Mouse (Mus musculus): ENCODE data around the gene Gpcpd1. TPM values are rescaled to one million over a fixed set of nuclear protein-coding genes. Genes with fewer than 3 reads are reported as not detected.

The Gpcpd1 gene
- polyA plus RNA-seq, 1 experiment from 2014 or later: 42.1 TPM

DNA sequence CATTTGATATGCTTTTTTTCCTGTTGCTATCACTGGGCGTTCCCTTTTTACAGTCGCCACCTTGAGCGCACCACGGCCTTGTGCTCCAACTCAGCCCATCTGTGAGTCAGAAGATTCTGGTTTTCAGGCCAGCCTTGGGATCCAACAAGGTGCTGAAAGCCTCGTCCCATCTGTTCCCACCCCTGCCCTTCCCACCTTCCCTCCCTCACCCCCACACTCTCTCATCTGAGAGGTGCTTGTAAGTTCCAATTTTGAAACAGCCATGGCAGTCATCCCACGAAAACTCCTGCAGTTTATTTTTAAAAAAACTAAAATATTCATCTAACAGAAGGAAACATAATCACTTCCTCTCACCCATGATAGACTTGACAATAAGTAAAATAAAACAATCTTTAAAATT lies 80.0 kb downstream of the Gpcpd1 start:
- H3K4me1 ChIP-seq (replicated peaks): peaks cover 7% of the 10 kb centered on the region; the same call in 1 of the 2 replicates
- ATAC-seq (ENCODE audit: insufficient number of reproducible peaks, low FRiP score): no peak
- no peak overlapping the region for H3K9ac ChIP-seq
- no peaks in the 10 kb centered on the region for H3K27me3 ChIP-seq (replicated peaks)
- H3K9me3 ChIP-seq (replicated peaks): no peaks in the 10 kb centered on the region
- 29% methylated on average over 6 of the region's 6 CpGs for WGBS
- no peaks in the 10 kb centered on the region for H3K36me3 ChIP-seq
- peak overlapping the region; percentile 42 for H3K4me2 ChIP-seq
- no peak overlapping the region for H3K4me3 ChIP-seq
- no peak overlapping the region for H3K27ac ChIP-seq (ENCODE audit: poor library complexity, severe bottlenecking)

DNA sequence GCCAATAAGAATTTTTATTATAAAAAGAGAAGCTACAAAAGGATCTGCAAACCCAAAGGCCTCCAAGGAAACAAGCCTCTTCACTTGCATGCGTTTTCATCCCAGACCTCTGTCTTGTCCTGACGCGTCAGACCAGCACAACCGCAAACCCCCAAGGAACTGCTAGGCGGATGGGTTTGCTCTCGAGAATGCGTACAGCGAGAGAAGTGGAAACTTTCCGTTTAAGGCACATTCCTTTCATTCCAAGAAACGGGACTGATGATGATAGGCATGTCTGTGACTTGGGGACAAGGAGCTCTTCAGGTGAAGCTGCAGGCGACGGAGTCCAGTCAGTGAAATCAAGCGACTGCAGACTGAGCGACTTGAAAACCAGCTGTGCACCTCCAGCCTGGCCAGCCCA lies 80.4 kb downstream of the Gpcpd1 start:
- no peak; the same call in 1 of the 2 replicates for ATAC-seq (ENCODE audit: insufficient number of reproducible peaks, low FRiP score)
- Histone ChIP-seq H3K9me3 (replicated peaks) (no peaks in the 10 kb centered on the region), H3K4me2 (peak overlapping the region; percentile 42), H3K4me3 (no peak overlapping the region), H3K4me1 (replicated peaks) (peaks cover 7% of the 10 kb centered on the region; the same call in 1 of the 2 replicates), H3K27me3 (replicated peaks) (no peaks in the 10 kb centered on the region), H3K27ac (ENCODE audit: poor library complexity, severe bottlenecking) (no peak overlapping the region), H3K36me3 (no peaks in the 10 kb centered on the region), H3K9ac (no peak overlapping the region)
- 18% methylated on average over 14 of the region's 14 CpGs for WGBS

DNA sequence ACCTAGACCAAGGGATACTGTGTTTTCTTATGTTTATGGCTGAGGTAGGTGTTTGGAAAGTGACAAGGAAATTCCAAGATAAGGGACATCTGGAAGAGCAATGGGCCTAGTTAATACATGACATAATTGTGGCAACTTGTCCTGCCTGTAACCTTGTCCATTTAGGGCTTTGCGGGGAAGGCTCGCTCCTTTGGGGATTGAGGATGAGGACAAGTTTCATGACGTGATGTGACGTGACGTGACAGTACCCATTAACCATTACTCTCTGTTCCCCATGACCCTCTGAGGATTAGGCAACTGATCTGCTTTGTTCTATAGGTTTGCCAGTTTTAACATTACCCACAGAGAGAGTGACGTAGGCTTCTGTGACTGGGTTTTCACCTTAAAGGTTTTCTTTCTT lies 81.7 kb downstream of the Gpcpd1 start:
- Histone ChIP-seq H3K36me3 (no peaks in the 10 kb centered on the region), H3K27ac (ENCODE audit: poor library complexity, severe bottlenecking) (no peak overlapping the region), H3K4me3 (no peak overlapping the region), H3K4me2 (no peak overlapping the region), H3K4me1 (replicated peaks) (peaks cover 7% of the 10 kb centered on the region; the same call in 1 of the 2 replicates), H3K9ac (no peak overlapping the region), H3K9me3 (replicated peaks) (no peaks in the 10 kb centered on the region), H3K27me3 (replicated peaks) (no peaks in the 10 kb centered on the region)
- no peak for ATAC-seq (ENCODE audit: insufficient number of reproducible peaks, low FRiP score)
- WGBS: 82% methylated on average over 6 of the region's 6 CpGs

DNA sequence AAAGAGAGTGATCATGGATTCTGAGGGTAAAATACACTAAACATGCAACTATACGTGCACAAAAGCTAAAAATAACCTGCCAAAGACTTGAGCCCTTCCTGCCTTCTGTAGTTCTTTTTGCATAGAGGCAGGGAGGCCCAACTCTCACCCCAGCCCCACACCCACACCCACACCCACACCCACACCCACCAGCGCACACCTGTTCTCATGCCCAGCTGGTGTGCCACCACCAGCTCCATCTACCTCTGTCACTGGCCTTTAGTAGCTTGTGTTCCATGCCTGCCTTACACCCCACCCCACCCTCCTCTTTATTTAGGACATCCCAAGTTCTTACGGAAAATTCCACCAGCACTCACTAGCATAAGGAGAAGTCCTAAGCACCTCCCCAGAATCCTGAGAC lies 89.2 kb downstream of the Gpcpd1 start:
- Histone ChIP-seq H3K4me2 (no peak overlapping the region), H3K27me3 (replicated peaks) (no peaks in the 10 kb centered on the region), H3K4me1 (replicated peaks) (no peaks in the 10 kb centered on the region), H3K27ac (ENCODE audit: poor library complexity, severe bottlenecking) (no peak overlapping the region), H3K4me3 (no peak overlapping the region), H3K9ac (no peak overlapping the region), H3K36me3 (no peaks in the 10 kb centered on the region), H3K9me3 (replicated peaks) (no peaks in the 10 kb centered on the region)
- no peak for ATAC-seq (ENCODE audit: insufficient number of reproducible peaks, low FRiP score)
- WGBS: 69% methylated on average over 3 of the region's 3 CpGs

DNA sequence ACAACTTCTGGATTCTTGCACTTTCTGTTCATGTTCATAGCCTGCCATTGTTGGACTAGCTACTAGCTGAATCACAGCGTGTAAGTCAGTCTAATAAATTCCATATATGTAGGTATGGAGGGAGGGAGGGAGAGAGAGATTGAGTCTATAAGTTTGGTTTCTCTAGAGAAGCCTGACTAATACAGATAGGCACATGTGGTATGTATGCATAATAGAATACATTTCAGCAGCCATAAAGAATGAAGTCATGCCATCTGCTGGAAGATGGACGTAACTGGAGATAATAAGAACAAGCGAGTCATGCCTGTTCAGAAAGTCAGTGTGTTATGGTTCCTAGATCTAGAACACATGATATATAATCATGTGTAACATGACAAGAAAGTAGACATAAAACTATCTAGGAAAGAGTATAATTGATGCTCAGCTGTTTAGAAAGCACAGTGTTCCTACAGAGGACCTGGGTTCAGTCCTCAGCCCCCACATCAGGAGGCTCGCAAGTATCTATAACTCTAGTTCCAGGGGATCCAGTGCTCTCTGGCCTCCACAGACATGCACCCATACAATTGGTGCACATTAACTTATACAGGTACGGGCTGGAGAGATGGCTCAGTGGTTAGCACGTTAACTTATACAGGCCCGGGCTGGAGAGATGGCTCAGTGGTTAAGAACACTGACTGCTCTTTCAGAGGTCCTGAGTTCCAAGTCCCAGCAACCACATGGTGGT lies 90.0 kb downstream of the Gpcpd1 start:
- H3K36me3 ChIP-seq: no peaks in the 10 kb centered on the region
- no peaks in the 10 kb centered on the region for H3K9me3 ChIP-seq (replicated peaks)
- WGBS: 81% methylated on average over 7 of the region's 7 CpGs
- no peak overlapping the region for H3K27ac ChIP-seq (ENCODE audit: poor library complexity, severe bottlenecking)
- no peaks in the 10 kb centered on the region for H3K4me1 ChIP-seq (replicated peaks)
- H3K4me3 ChIP-seq: no peak overlapping the region
- no peak overlapping the region for H3K4me2 ChIP-seq
- H3K27me3 ChIP-seq (replicated peaks): no peaks in the 10 kb centered on the region
- ATAC-seq (ENCODE audit: insufficient number of reproducible peaks, low FRiP score): no peak
- no peak overlapping the region for H3K9ac ChIP-seq

DNA sequence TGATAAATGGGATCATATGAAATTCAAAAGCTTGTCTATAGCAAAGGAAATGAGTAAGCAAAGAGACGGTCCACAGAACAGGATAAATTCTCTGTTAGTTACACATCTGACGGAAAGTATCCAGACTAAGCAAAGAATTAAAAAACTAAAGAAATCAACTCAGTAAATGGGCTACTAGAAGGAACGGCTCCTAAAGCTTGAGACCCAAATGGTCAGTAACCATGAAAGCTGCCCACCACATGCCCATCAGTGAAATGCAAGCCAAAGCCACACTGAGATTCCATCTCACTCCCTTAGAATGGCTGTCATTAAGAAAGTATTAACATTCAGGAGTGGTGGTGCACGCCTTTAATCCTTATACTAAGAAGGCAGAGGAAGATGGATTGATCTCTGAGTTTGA lies 94.3 kb downstream of the Gpcpd1 start:
- WGBS: 80% methylated on average over 4 of the region's 4 CpGs
- H3K4me1 ChIP-seq (replicated peaks): no peaks in the 10 kb centered on the region
- H3K36me3 ChIP-seq: no peaks in the 10 kb centered on the region
- H3K27me3 ChIP-seq (replicated peaks): peaks cover 4% of the 10 kb centered on the region
- H3K4me3 ChIP-seq: no peak overlapping the region
- H3K9me3 ChIP-seq (replicated peaks): no peaks in the 10 kb centered on the region
- no peak overlapping the region for H3K4me2 ChIP-seq
- no peak overlapping the region for H3K9ac ChIP-seq
- ATAC-seq (ENCODE audit: insufficient number of reproducible peaks, low FRiP score): no peak
- no peak overlapping the region for H3K27ac ChIP-seq (ENCODE audit: poor library complexity, severe bottlenecking)

DNA sequence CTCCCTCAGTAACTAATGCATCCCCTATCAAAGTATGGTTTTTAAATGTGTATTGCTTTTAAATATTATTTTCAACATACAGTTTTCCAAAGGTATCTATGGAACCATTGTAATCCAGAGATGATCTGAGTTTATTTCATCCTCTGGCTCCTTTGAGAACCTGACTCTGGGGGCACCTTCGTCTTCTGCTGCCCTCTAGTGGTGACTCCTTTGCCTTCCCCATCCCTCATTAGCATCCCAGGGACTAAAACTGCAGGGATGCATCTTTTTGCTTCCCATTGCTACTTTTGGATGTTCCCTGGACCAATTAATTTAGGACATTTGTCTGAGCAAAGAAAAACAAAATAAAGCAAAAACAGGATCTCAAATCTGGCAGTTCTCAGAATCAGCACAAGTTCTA lies 102.1 kb downstream of the Gpcpd1 start:
- 0% methylated on average over 1 of the region's 1 CpGs for WGBS
- H3K4me1 ChIP-seq (replicated peaks): no peaks in the 10 kb centered on the region
- no peak overlapping the region for H3K4me3 ChIP-seq
- no peak overlapping the region for H3K9ac ChIP-seq
- H3K36me3 ChIP-seq: no peaks in the 10 kb centered on the region
- peaks cover 10% of the 10 kb centered on the region for H3K27me3 ChIP-seq (replicated peaks)
- no peak overlapping the region for H3K4me2 ChIP-seq
- no peak overlapping the region for H3K27ac ChIP-seq (ENCODE audit: poor library complexity, severe bottlenecking)
- no peaks in the 10 kb centered on the region for H3K9me3 ChIP-seq (replicated peaks)
- no peak for ATAC-seq (ENCODE audit: insufficient number of reproducible peaks, low FRiP score)

DNA sequence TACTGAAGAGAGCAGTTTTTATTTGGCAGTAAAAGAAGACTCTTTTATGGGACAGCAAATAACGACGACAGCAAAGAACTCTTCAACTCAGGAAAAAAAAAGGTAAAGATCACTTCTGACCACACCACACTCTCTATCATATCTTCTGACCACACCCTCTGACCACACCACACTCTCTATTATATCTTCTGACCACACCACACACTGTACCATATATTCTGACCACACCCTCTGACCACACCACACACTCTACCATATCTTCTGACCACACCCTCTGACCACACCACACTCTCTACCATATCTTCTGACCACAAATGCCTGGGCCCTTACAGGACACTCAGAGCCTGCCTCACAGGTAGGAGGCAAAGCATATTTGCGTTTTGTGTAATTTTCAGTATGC lies 106.0 kb downstream of the Gpcpd1 start:
- no peaks in the 10 kb centered on the region for H3K27me3 ChIP-seq (replicated peaks)
- ATAC-seq (ENCODE audit: insufficient number of reproducible peaks, low FRiP score): no peak
- H3K36me3 ChIP-seq: no peaks in the 10 kb centered on the region
- H3K4me3 ChIP-seq: no peak overlapping the region
- H3K4me1 ChIP-seq (replicated peaks): no peaks in the 10 kb centered on the region
- no peak overlapping the region for H3K4me2 ChIP-seq
- 72% methylated on average over 3 of the region's 3 CpGs for WGBS
- H3K27ac ChIP-seq (ENCODE audit: poor library complexity, severe bottlenecking): no peak overlapping the region
- H3K9ac ChIP-seq: no peak overlapping the region
- no peaks in the 10 kb centered on the region for H3K9me3 ChIP-seq (replicated peaks)

Other genes starting within 250 kb of the Gpcpd1 start
- gene Prokr2, start 202.3 kb downstream of the Gpcpd1 start, polyA plus RNA-seq (2016; fragmentation: Nextera tagmentation; extraction: Ambion mirVana): 1.5 and 2.0 TPM in 2 replicates
- 14.4 and 16.8 TPM in 2 replicates for gene Shld1, start 99.2 kb upstream of the Gpcpd1 start, polyA plus RNA-seq (2016; fragmentation: Nextera tagmentation; extraction: Ambion mirVana)
- gene Chgb, start 193.5 kb upstream of the Gpcpd1 start, polyA plus RNA-seq (2016; fragmentation: Nextera tagmentation; extraction: Ambion mirVana): 0.10 and 0.11 TPM in 2 replicates
- 21.7 and 24.0 TPM in 2 replicates for gene Trmt6, start 228.3 kb upstream of the Gpcpd1 start, polyA plus RNA-seq (2016; fragmentation: Nextera tagmentation; extraction: Ambion mirVana)
- gene Mcm8, start 228.4 kb upstream of the Gpcpd1 start, polyA plus RNA-seq (2016; fragmentation: Nextera tagmentation; extraction: Ambion mirVana): 13.2 and 14.0 TPM in 2 replicates